Mouse (Mus musculus) thymus, adult 2 months (tissue): ENCODE results near the gene 1700017B05Rik. TPM values are rescaled to one million over a fixed set of nuclear protein-coding genes. Genes with fewer than 3 reads are reported as not detected.
A peak's percentile ranks its signal among the peaks of the same experiment; 100 is the strongest.

ENCODE experiments used
- DNase-seq: peaks from one replicate; pipeline ENCODE4 v3.0.0; 2021
- H3K27ac ChIP-seq: fragments of 200-500 bp; 2 replicates; pipeline ENCODE4 v1.5.1; 2012; ENCODE audit warnings: low read length, control low read depth; ENCODE audit not compliant: control insufficient read depth, insufficient read depth
- H3K27me3 ChIP-seq: fragments of 200-500 bp; 2 replicates; pipeline ENCODE4 v1.6.1; 2012; ENCODE audit warnings: mild to moderate bottlenecking, low read length, moderate library complexity, mixed read lengths; ENCODE audit not compliant: control insufficient read depth, insufficient read depth
- H3K36me3 ChIP-seq: fragments of 200-500 bp; 2 replicates; pipeline ENCODE4 v1.6.1; 2012; ENCODE audit warnings: mild to moderate bottlenecking, low read length, moderate library complexity; ENCODE audit not compliant: control insufficient read depth, insufficient read depth
- H3K4me1 ChIP-seq: fragments of 200-500 bp; replicated peaks from 2 replicates; pipeline ENCODE4 v1.6.1; 2012; ENCODE audit warnings: low read length; ENCODE audit not compliant: control insufficient read depth, insufficient read depth
- H3K4me3 ChIP-seq: fragments of 200-500 bp; 2 replicates; pipeline ENCODE4 v1.5.1; 2012; ENCODE audit warnings: mild to moderate bottlenecking, low read length, control low read depth, moderate library complexity; ENCODE audit not compliant: control insufficient read depth, insufficient read depth
- CTCF ChIP-seq: fragments of 200-500 bp; IDR thresholded peaks from 2 replicates; pipeline ENCODE4 v1.5.1; 2012; ENCODE audit warnings: mild to moderate bottlenecking, control low read depth, low read length, moderate library complexity, borderline replicate concordance; ENCODE audit not compliant: control insufficient read depth, poor library complexity, insufficient read depth; ENCODE audit errors: extremely low read depth
- POLR2A ChIP-seq: fragments of 200-500 bp; IDR thresholded peaks from 2 replicates; pipeline ENCODE4 v1.6.1; 2012; ENCODE audit warnings: mild to moderate bottlenecking, low read length, control low read depth, moderate library complexity; ENCODE audit not compliant: control insufficient read depth, poor library complexity, insufficient read depth; ENCODE audit errors: extremely low read depth
- WGBS: fragments of 180-500 bp; shearing (Covaris S2); methylation state at CpG from one replicate; pipeline ENCODE4 v1.1.7; 2018; 5-methylcytosine and 5-hydroxymethylcytosine counted together
- polyA plus RNA-seq: library from polyadenylated mRNA; depleted of rRNA; stranded (reverse); fragments of >200 nt; gene quantifications from 2 replicates; pipeline ENCODE4 v1.2.3, GENCODE M21; 2012

The 1700017B05Rik gene
- polyA plus RNA-seq, 1 experiment: 43.5 TPM

DNA sequence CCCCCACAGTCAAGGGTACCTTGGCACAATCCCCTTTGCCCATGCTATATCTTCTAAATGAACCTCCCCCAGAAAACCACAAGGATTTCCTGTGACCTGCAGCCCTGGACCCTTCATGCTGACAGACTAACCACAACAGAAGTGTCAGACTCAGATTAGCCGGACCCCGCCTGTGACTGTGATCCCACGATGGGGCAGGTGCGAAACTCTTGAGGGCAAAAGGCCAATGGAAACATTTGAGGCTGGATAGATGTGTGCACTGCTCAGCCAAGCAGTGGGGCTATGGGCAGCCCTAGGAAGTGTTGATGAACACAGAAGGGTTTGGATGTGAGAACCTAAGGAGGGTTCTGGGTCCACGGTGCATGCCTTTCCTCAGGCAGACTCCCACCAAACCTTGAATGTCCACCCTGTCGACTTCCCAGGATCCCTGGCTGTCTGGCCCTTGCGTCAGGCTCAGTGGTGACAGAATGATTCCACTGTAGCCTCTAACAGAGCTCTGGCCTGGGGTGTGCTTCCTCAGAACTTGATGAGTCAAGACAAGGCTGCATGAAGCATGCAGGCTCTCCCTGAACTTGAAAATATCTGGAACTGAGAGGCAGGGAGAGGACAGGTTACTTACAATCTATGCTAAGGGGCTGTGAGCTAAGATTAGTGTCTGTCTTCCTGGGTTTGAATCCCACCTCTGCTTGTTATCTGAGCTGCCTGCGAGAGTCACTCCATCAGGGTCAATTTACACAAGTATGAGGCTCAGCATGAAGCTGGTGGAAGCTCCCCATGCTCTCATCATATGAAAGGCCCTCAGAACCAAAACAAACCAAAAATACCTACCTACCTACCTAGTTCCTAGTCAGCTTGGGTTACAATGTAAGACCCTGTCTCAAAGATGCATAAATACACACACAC lies 10.7 kb upstream of the 1700017B05Rik start:
- H3K4me1 ChIP-seq: peaks cover 38% of the 10 kb centered on the region
- no peak for DNase-seq
- 28% methylated on average over 8 of the region's 8 CpGs for WGBS
- no peak overlapping the region for H3K4me3 ChIP-seq
- no peaks in the 10 kb centered on the region; the same call in 1 of the 2 replicates for H3K27me3 ChIP-seq
- H3K36me3 ChIP-seq: no peaks in the 10 kb centered on the region
- TF ChIP-seq CTCF (no peak), POLR2A (no peak)
- H3K27ac ChIP-seq: no peak overlapping the region

- whole genome bisulfite sequencing: 69% methylated on average over 9 of the region's 9 CpGs
- Histone ChIP-seq H3K27me3 (no peaks in the 10 kb centered on the region), H3K4me3 (no peak overlapping the region), H3K36me3 (no peaks in the 10 kb centered on the region), H3K27ac (no peak overlapping the region), H3K4me1 (peaks cover 34% of the 10 kb centered on the region)
- TF ChIP-seq CTCF (no peak), POLR2A (no peak)
- no peak for DNase-seq
These were observed 9.6 kb upstream of the 1700017B05Rik start for GRCm38 (mm10) chr9:57271837-57272562.

DNA sequence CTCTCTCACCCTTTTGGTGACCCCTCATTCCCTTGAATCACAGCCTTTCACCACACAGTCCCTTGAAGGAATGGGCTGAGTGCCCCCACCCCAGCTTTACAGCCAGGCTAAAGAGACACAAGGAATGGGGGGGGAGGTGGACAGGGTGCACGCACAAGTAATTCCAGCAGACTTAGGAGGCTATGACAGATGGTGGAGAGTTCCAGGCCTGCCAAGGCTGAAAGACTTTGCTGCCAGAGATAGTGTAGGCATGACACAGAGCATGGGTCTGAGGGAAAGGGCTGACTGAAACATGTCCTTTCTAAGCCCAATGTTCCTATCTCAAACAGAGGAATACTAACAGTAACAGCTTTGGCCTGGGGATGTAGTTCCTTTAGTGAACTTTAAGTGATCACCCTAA lies 8.7 kb upstream of the 1700017B05Rik start:
- Histone ChIP-seq H3K27me3 (no peaks in the 10 kb centered on the region), H3K27ac (no peak overlapping the region), H3K36me3 (no peaks in the 10 kb centered on the region), H3K4me1 (peaks cover 31% of the 10 kb centered on the region), H3K4me3 (no peak overlapping the region)
- no peak for DNase-seq
- TF ChIP-seq CTCF: no peak
- TF ChIP-seq POLR2A: no peak
- 100% methylated on average over 1 of the region's 1 CpGs for WGBS

- peaks cover 31% of the 10 kb centered on the region for H3K4me1 ChIP-seq
- no peak for DNase-seq
- 94% methylated on average over 8 of the region's 8 CpGs for WGBS
These were observed 8.0 kb upstream of the 1700017B05Rik start for GRCm38 (mm10) chr9:57270399-57270798.

GRCm38 (mm10) chr9:57269384-57269783 lies 7.0 kb upstream of the 1700017B05Rik start:
- TF ChIP-seq POLR2A (no peak), CTCF (no peak)
- peaks cover 31% of the 10 kb centered on the region for H3K4me1 ChIP-seq
- DNase-seq: no peak
- no peak overlapping the region for H3K27ac ChIP-seq
- no peaks in the 10 kb centered on the region for H3K36me3 ChIP-seq
- H3K4me3 ChIP-seq: no peak overlapping the region
- WGBS: 67% methylated on average over 1 of the region's 1 CpGs
- H3K27me3 ChIP-seq: no peaks in the 10 kb centered on the region

More at GRCm38 (mm10) chr9:57270399-57270798, 8.0 kb upstream of the 1700017B05Rik start:
- Histone ChIP-seq H3K4me3 (no peak overlapping the region), H3K27ac (no peak overlapping the region), H3K36me3 (no peaks in the 10 kb centered on the region), H3K27me3 (no peaks in the 10 kb centered on the region)
- no peak for TF ChIP-seq POLR2A
- no peak for TF ChIP-seq CTCF

DNA sequence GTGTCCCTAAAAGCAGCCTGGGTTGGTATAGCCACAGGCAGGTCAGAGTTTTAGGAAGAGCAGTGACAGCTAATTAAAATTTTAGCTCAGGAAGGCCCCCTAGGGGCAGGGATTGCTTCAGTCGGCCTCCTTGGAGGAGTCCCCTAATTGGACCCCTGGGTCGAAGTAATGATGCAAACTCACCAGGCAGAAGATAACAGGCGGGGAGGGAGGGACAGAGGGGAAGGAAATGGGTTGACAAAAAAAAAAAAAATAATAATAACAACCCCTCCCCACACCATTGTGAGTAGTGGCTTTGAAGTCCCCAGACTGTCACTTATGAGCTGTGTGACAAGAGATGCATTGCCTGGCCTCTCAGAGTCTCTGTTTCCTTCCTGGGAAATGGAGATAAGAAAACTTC lies 6.2 kb upstream of the 1700017B05Rik start:
- peaks cover 24% of the 10 kb centered on the region for H3K4me1 ChIP-seq
- no peak for TF ChIP-seq CTCF
- no peak for TF ChIP-seq POLR2A
- no peak overlapping the region for H3K4me3 ChIP-seq
- peak; percentile 33 for DNase-seq
- H3K27me3 ChIP-seq: no peaks in the 10 kb centered on the region
- H3K36me3 ChIP-seq: no peaks in the 10 kb centered on the region
- WGBS: 25% methylated on average over 3 of the region's 3 CpGs
- H3K27ac ChIP-seq: no peak overlapping the region

- no peak for DNase-seq
- no peaks in the 10 kb centered on the region for H3K27me3 ChIP-seq
- no peaks in the 10 kb centered on the region for H3K36me3 ChIP-seq
- TF ChIP-seq CTCF: no peak
- TF ChIP-seq POLR2A: no peak
- peaks cover 25% of the 10 kb centered on the region for H3K4me1 ChIP-seq
- no peak overlapping the region for H3K4me3 ChIP-seq
- H3K27ac ChIP-seq: no peak overlapping the region
- WGBS: 41% methylated on average over 10 of the region's 10 CpGs
These were observed 5.7 kb upstream of the 1700017B05Rik start for GRCm38 (mm10) chr9:57268078-57268477.
